Mouse (Mus musculus): ENCODE measurements at regions not wholly inside any gene's neighbourhood (a gene's known extent, or its start where the extent isn't known, plus 50 kb on each side); places are given as distances from the start of the nearest gene placed in this dataset.

DNA sequence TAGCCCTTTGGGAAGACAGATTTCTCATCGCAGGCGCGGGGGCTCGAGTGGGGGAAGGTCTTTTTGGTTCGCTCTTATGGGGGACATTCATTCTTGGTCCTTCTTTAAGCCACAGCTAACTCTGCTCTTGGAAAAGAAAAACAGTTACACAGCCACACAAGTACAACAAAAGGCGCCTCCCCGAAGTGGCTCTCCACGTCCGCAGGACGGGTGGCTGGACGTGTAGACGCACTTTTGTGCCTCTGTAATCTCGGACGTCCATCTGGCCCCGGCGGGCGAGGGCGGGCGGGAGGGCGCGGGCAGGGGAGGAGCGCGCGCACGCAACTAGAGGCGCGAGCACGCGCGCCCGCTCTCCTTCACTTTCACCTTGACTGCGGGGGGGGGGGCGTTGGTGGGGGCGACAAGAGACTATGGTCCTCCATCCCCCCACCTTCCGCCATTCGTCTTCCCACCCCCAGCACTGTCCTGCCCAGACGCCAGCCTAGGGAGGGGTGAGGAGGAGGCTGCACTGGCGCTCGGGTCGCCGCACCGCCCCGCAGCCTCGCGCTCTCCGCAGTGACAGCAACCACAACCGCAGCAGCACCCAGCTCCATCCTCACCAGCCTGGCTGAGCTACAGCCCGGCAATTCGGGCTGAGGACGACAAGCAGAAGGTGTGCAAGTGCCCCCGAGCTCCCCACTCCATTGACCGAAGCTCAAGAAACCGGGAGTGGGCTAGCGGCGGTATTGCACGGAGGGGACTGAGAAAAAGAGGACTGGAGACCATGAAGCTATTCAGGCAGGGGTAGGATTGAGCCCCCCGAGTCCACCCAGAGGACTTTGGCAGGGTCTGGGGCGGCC is 483.0 kb downstream of the Prss52 start:
- no peak for TF ChIP-seq POLR2A (IDR thresholded peaks at IDR 0.05; ENCODE audit: low read depth, low read length)
- no peak for TF ChIP-seq CTCF (IDR thresholded peaks at IDR 0.05; ENCODE audit: borderline replicate concordance, insufficient read depth, low read length)

All from embryonic fibroblast, embryonic 13.5 days (primary cell).